Comparison of ENCODE assay signal across 1 mouse cellular context in the genomic region with DNA sequence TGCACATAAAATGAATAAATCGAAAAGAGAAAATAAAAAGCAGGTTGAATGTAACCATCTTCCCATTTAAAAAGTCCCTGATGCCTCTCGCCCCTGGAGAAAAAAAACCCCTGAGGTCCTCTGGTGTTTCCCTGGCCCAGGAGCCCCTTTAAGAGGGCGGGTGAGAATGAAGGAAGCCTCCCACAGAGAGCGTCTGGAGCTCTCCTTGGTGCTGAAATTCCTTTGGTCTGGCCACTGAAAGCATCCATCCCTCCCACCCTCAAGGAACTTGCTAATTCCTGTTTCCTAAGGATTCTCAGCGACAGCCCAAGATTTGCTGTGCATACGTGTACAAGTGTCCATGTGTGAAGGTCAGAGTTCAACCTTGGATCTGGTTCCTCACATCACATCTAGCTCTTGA.
TF ChIP-seq lines count a peak whose summit lies in the region.

No protein-coding gene starts in this region.

TF ChIP-seq in ES-E14, 5 proteins besides CTCF, POLR2A, EP300 and RAD21:
- no peak for TF ChIP-seq ZNF384 (IDR thresholded peaks at IDR 0.05; ENCODE audit: low read depth, low read length)
- peak; percentile 35; the same call in 1 of the 2 replicates for TF ChIP-seq HCFC1 (IDR thresholded peaks at IDR 0.05; ENCODE audit: borderline replicate concordance, insufficient read depth, low read length)
- 0 out of 2 replicates have a peak, but pooled peaks have one; percentile 4 for TF ChIP-seq ZC3H11A (IDR thresholded peaks at IDR 0.05; ENCODE audit: borderline replicate concordance, low read depth, low read length)
